Mouse (Mus musculus): ENCODE measurements at regions not wholly inside any gene's neighbourhood (a gene's known extent, or its start where the extent isn't known, plus 50 kb on each side); places are given as distances from the start of the nearest gene placed in this dataset.

DNA sequence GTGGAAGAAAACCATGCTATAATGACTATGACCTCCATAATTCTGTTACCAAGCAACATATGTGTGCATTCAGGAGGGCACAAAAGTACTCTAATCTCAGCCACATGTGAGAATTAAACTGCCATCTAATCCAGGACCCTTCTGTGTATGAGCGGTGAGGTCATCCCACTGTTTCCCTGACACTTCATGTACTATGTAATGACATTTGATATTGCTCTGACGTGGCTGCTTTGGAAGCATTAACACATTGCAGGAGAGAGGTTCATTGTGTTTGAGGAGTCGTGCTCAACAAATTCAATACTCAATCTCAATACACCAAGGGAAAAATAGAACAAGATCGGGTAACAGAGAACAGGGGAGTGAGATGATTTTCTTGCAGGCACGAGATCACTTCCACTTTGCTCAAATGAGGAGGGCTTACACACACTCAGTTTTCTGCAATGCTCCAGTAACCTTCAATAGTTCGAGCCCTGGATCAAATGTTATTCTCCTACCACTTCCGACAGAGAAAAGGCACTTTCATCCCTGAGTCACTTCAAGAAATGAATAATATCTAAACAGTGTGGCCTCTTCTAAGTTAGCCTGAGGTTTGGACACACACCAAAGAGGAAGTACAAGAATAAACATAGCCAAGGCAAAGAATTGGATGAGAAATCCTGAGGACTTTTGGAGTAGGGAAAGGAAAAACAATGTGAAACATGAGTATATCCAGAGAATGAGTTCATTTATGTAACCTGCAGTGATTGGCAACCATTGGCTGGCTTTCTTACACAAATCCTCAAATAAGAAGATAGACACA, 510.7 kb upstream of the Slit2 start:
- TF ChIP-seq CTCF (IDR thresholded peaks at IDR 0.05; ENCODE audit: low read depth, low read length): no peak
- no peak for TF ChIP-seq POLR2A (IDR thresholded peaks at IDR 0.05; ENCODE audit: borderline replicate concordance, low read depth, low read length)

Data from bone marrow macrophage, adult 2 months (primary cell).